Mouse (Mus musculus): ENCODE measurements around the gene Oaz3.

DNA sequence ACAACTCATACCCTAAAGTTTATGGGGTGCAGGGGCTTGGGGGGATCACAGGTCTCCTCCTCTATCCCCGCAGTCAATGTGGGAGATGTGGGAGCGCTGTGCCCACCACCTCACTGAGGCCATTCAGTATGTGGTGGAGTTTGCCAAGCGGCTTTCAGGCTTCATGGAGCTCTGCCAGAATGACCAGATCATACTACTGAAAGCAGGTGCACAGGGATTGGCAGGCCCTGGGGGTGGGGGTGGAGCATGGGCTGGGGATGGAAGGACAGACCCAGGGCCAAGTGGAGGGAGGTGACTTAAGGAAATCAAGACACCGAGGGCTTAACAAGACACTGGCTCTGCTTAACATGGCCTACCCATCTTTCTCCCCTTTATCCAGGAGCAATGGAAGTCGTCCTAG is 52.7 kb downstream of the Oaz3 start:
- no peak for TF ChIP-seq POLR2A (IDR thresholded peaks at IDR 0.05; ENCODE audit: extremely low read depth, insufficient read depth, low read length)
- TF ChIP-seq CTCF (IDR thresholded peaks at IDR 0.05; ENCODE audit: extremely low read depth, insufficient read depth, low read length), result no peak
